Comparison of ENCODE assay signal across 27 mouse cellular contexts in genomic region chr14:99480325-99481077, GRCm38 (mm10).
DNase-seq lines count a peak whose midpoint lies in the region; ATAC-seq lines count a peak whose summit lies in the region.
"Had no signal": no experiment of that assay in that cellular context is flagged by ENCODE, and none has a peak within 500 bp of the region (broad histone marks: within the 10 kb centered on the region; RNA-seq: fewer than 3 reads in every experiment).

No protein-coding gene starts in this region.

- no peaks in the 10 kb centered on the region for H3K4me1 ChIP-seq in intestine, embryonic 14.5 days (replicated peaks; ENCODE audit: control insufficient read depth, insufficient read depth, low read length)
- no peaks in the 10 kb centered on the region for H3K4me1 ChIP-seq in intestine, embryonic 16.5 days (ENCODE audit: control insufficient read depth, insufficient read depth, low read length)
- no peaks in the 10 kb centered on the region for H3K4me1 ChIP-seq in forebrain, embryonic 16.5 days (replicated peaks; ENCODE audit: control insufficient read depth, insufficient read depth, low read length)
- H3K4me1 ChIP-seq: forebrain, embryonic 13.5 days; heart, embryonic 15.5 days; limb, embryonic 15.5 days; midbrain, embryonic 15.5 days; neural tube, embryonic 12.5 days had no signal

- no peak overlapping the region for H3K4me3 ChIP-seq in intestine, embryonic 14.5 days (ENCODE audit: low read depth, low read length)
- H3K4me3 ChIP-seq in intestine, embryonic 16.5 days (ENCODE audit: low read length), result no peak overlapping the region
- no peak overlapping the region for H3K4me3 ChIP-seq in forebrain, embryonic 16.5 days (replicated peaks; ENCODE audit: low read length)
- H3K4me3 ChIP-seq: forebrain, embryonic 13.5 days; heart, embryonic 15.5 days; limb, embryonic 15.5 days; midbrain, embryonic 15.5 days; neural tube, embryonic 12.5 days had no signal

- ATAC-seq in intestine, embryonic 14.5 days (replicated peaks; ENCODE audit: low FRiP score, low TSS enrichment, low read depth), result no peak
- no peak for ATAC-seq in intestine, embryonic 16.5 days
- no peak for ATAC-seq in forebrain, embryonic 16.5 days
- ATAC-seq: CD4-positive, CD25-positive, alpha-beta regulatory T cell, adult 4 months; forebrain, embryonic 13.5 days; midbrain, embryonic 15.5 days had no signal

- H3K9ac ChIP-seq in intestine, embryonic 14.5 days (ENCODE audit: low read length), result no peak overlapping the region
- H3K9ac ChIP-seq in intestine, embryonic 16.5 days (ENCODE audit: low read depth, low read length), result no peak overlapping the region
- no peak overlapping the region for H3K9ac ChIP-seq in forebrain, embryonic 16.5 days (replicated peaks; ENCODE audit: low read depth, low read length)
- H3K9ac ChIP-seq: forebrain, embryonic 13.5 days; heart, embryonic 15.5 days; hindbrain, embryonic 14.5 days; limb, embryonic 15.5 days; liver, embryonic 14.5 days; lung, embryonic 14.5 days; midbrain, embryonic 15.5 days; neural tube, embryonic 12.5 days had no signal

- H3K27me3 ChIP-seq in intestine, embryonic 14.5 days (replicated peaks; ENCODE audit: control insufficient read depth, insufficient read depth, low read length), result no peaks in the 10 kb centered on the region
- no peaks in the 10 kb centered on the region for H3K27me3 ChIP-seq in intestine, embryonic 16.5 days (replicated peaks; ENCODE audit: control insufficient read depth, insufficient read depth, low read length)
- no peaks in the 10 kb centered on the region for H3K27me3 ChIP-seq in forebrain, embryonic 16.5 days (replicated peaks; ENCODE audit: control insufficient read depth, insufficient read depth, low read length)
- H3K27me3 ChIP-seq: forebrain, embryonic 13.5 days; heart, embryonic 15.5 days; limb, embryonic 15.5 days; midbrain, embryonic 15.5 days; neural tube, embryonic 12.5 days had no signal

- H3K27ac ChIP-seq in intestine, embryonic 14.5 days (ENCODE audit: low read depth), result no peak overlapping the region
- no peak overlapping the region for H3K27ac ChIP-seq in intestine, embryonic 16.5 days (ENCODE audit: low read length)
- no peak overlapping the region for H3K27ac ChIP-seq in forebrain, embryonic 16.5 days (ENCODE audit: low read length)
- H3K27ac ChIP-seq: forebrain, embryonic 13.5 days; heart, embryonic 15.5 days; hindbrain, embryonic 14.5 days; limb, embryonic 15.5 days; liver, embryonic 14.5 days; midbrain, embryonic 15.5 days; neural tube, embryonic 12.5 days had no signal

- DNase-seq in intestine, embryonic 14.5 days (ENCODE audit: low spot score), result peak; percentile 35
- DNase-seq in NIH3T3 (ENCODE audit: low read depth), result peak; percentile 39
- DNase-seq in embryo, embryonic 9.5 days (ENCODE audit: extremely low spot score), result peak; percentile 3
- DNase-seq in forelimb bud, embryonic 11.5 days (ENCODE audit: low read depth, low spot score), result peak; percentile 27
- no peak for DNase-seq in right cerebral cortex, postnatal 14 days
- DNase-seq: adrenal gland, adult 2 months; cerebellum, adult 18-20 months; cerebellum, postnatal 14 days; heart, postnatal 36 days; kidney, adult 11 months; kidney, postnatal 14 days; layer of hippocampus, adult 9-11 months; lung, embryonic 14.5 days; lung, postnatal 4 days; right cerebral cortex, postnatal 4 days; thymus, adult 2 months; thymus, postnatal 4 days had no signal

- H3K9me3 ChIP-seq in intestine, embryonic 14.5 days (ENCODE audit: control insufficient read depth, low read length), result no peaks in the 10 kb centered on the region
- no peaks in the 10 kb centered on the region for H3K9me3 ChIP-seq in intestine, embryonic 16.5 days (ENCODE audit: control insufficient read depth, low read length)
- no peaks in the 10 kb centered on the region for H3K9me3 ChIP-seq in forebrain, embryonic 16.5 days (ENCODE audit: control insufficient read depth, low read length)
- H3K9me3 ChIP-seq: forebrain, embryonic 13.5 days; heart, embryonic 15.5 days; limb, embryonic 15.5 days; midbrain, embryonic 15.5 days; neural tube, embryonic 12.5 days had no signal

- WGBS in intestine, embryonic 14.5 days, result 68% methylated on average over 10 of the region's 10 CpGs
- WGBS in intestine, embryonic 16.5 days, result 65% methylated on average over 10 of the region's 10 CpGs
- 81% methylated on average over 10 of the region's 10 CpGs for WGBS in forebrain, embryonic 16.5 days

- no peaks in the 10 kb centered on the region for H3K36me3 ChIP-seq in intestine, embryonic 14.5 days (ENCODE audit: control insufficient read depth, insufficient read depth, low read length)
- no peaks in the 10 kb centered on the region for H3K36me3 ChIP-seq in intestine, embryonic 16.5 days (ENCODE audit: control insufficient read depth, insufficient read depth, low read length)
- H3K36me3 ChIP-seq in forebrain, embryonic 16.5 days (ENCODE audit: control insufficient read depth, insufficient read depth), result no peaks in the 10 kb centered on the region
- H3K36me3 ChIP-seq: heart, embryonic 15.5 days; limb, embryonic 15.5 days; midbrain, embryonic 15.5 days; neural tube, embryonic 12.5 days had no signal

- no peak overlapping the region for H3K4me2 ChIP-seq in intestine, embryonic 14.5 days (ENCODE audit: low read length)
- no peak overlapping the region for H3K4me2 ChIP-seq in intestine, embryonic 16.5 days (ENCODE audit: low read depth, low read length)
- H3K4me2 ChIP-seq in forebrain, embryonic 16.5 days (ENCODE audit: low read length), result no peak overlapping the region
- H3K4me2 ChIP-seq: forebrain, embryonic 13.5 days; heart, embryonic 15.5 days; hindbrain, embryonic 14.5 days; limb, embryonic 15.5 days; lung, embryonic 14.5 days; midbrain, embryonic 15.5 days; neural tube, embryonic 12.5 days had no signal
